Mouse (Mus musculus) brain, embryonic 14.5 days (tissue): ENCODE results near the gene Acpp. TPM values are rescaled to one million over a fixed set of nuclear protein-coding genes. Genes with fewer than 3 reads are reported as not detected.
A peak's percentile ranks its signal among the peaks of the same experiment; 100 is the strongest.

Experiments
- DNase-seq: peaks from one replicate; pipeline ENCODE4 v3.0.0-alpha.2; 2011; ENCODE audit warnings: low read depth
- CTCF ChIP-seq: fragments of 200-500 bp; IDR thresholded peaks from 2 replicates; pipeline ENCODE4 v1.5.1; 2012; ENCODE audit warnings: inconsistent platforms, mild to moderate bottlenecking, moderate library complexity, borderline replicate concordance; ENCODE audit not compliant: insufficient read depth, insufficient read length; ENCODE audit errors: extremely low read depth
- POLR2A ChIP-seq: fragments of 200-500 bp; IDR thresholded peaks from 2 replicates; pipeline ENCODE4 v1.6.1; 2012; ENCODE audit warnings: mild to moderate bottlenecking, inconsistent platforms, borderline replicate concordance; ENCODE audit not compliant: poor library complexity, insufficient read depth, insufficient read length, severe bottlenecking; ENCODE audit errors: extremely low read depth
- polyA plus RNA-seq: library from polyadenylated mRNA; depleted of rRNA; stranded (reverse); fragments of >200 nt; gene quantifications from 2 replicates; pipeline ENCODE4 v1.2.3, GENCODE M21; 2012

Gene Acpp
- polyA plus RNA-seq, 1 experiment = 0.23 TPM

GRCm38 (mm10) chr9:104297041-104297440, 40.5 kb downstream of the Acpp start:
- TF ChIP-seq CTCF (no peak), POLR2A (no peak)
- no peak for DNase-seq

GRCm38 (mm10) chr9:104284934-104285333, 52.6 kb downstream of the Acpp start:
- DNase-seq = no peak
- TF ChIP-seq CTCF (no peak), POLR2A (no peak)

- TF ChIP-seq POLR2A (no peak), CTCF (no peak)
- no peak for DNase-seq
These were observed 55.0 kb downstream of the Acpp start for GRCm38 (mm10) chr9:104282536-104282935.

GRCm38 (mm10) chr9:104281737-104282136, 55.8 kb downstream of the Acpp start:
- DNase-seq = no peak
- TF ChIP-seq CTCF = no peak
- TF ChIP-seq POLR2A = no peak

- DNase-seq = no peak
- TF ChIP-seq POLR2A (no peak), CTCF (no peak)
These were observed 56.6 kb downstream of the Acpp start for GRCm38 (mm10) chr9:104280725-104281495.

GRCm38 (mm10) chr9:104277528-104278162, 59.9 kb downstream of the Acpp start:
- TF ChIP-seq CTCF = peak; percentile 67; the same call in 1 of the 2 replicates
- TF ChIP-seq POLR2A = no peak

GRCm38 (mm10) chr9:104275084-104275785, 62.3 kb downstream of the Acpp start:
- no peak for DNase-seq
- TF ChIP-seq CTCF (no peak), POLR2A (no peak)

More at GRCm38 (mm10) chr9:104277528-104278162, 59.9 kb downstream of the Acpp start:
- peak; percentile 71 for DNase-seq

GRCm38 (mm10) chr9:104272057-104272456, 65.5 kb downstream of the Acpp start:
- no peak for DNase-seq
- no peak for TF ChIP-seq CTCF
- no peak for TF ChIP-seq POLR2A

GRCm38 (mm10) chr9:104271642-104272041, 65.9 kb downstream of the Acpp start:
- DNase-seq = peak; percentile 35
- TF ChIP-seq CTCF = no peak
- no peak for TF ChIP-seq POLR2A

- DNase-seq = no peak
- TF ChIP-seq CTCF (no peak), POLR2A (no peak)
These were observed 67.6 kb downstream of the Acpp start for GRCm38 (mm10) chr9:104269944-104270343.

GRCm38 (mm10) chr9:104269349-104269871, 68.1 kb downstream of the Acpp start:
- no peak for DNase-seq
- TF ChIP-seq POLR2A = no peak
- no peak for TF ChIP-seq CTCF

- DNase-seq = no peak
- TF ChIP-seq CTCF (no peak), POLR2A (no peak)
These were observed 73.0 kb downstream of the Acpp start for GRCm38 (mm10) chr9:104264567-104264966.
